Mouse (Mus musculus) frontal cortex, postnatal 10 days (tissue): ENCODE results near the gene Syt6.

Source experiments
- DNase-seq, 2 experiments: peaks; one replicate each; pipeline ENCODE4 v3.0.0; 2022; ENCODE audit warnings: low spot score in 2 of 2, mixed read lengths in 1 of 2

The Syt6 gene

DNA sequence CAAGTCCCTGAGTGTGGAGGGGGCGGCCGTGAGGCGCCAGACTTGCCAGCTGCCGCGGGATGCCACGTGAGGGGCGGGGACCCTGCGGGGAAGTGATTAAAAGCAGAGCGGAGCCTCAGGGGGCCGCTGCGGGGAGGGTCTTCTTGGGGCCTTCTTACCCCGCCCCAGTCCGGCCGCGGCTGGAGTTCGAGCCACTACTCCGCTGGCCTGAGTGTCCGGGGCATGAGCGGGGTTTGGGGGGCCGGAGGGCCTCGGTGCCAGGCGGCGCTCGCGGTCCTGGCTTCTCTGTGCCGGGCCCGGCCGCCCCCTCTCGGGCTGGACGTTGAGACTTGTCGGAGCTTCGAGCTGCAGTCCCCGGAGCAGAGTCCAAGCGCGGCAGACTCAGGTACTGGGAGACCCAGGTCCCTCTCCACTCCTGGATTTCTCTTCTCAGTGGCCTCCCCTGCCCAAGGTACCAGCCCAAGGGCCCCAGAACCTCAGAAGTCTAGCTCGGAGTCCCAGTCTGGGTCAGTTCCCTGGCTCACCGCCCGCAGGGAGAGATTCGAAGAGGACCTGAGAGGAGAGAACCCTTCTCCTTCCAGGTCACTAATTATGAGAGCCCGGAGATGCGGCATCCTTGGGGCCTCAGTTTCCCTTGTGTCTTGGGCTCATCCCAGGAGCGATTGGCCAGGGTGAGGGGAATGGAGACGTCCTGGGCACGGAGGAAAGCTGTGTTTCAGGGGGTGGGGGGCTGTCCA lies at the start of gene Syt6:
Gene Syt6 (plus strand): TSS at position 76 of the 737 bp plus-strand sequence.
- DNase-seq = peak in 1 of 2 experiments; percentile 40

GRCm38 (mm10) chr3:103526201-103526704 lies 48.8 kb upstream of the Syt6 start:
- no peak for DNase-seq

GRCm38 (mm10) chr3:103526864-103527263 lies 48.2 kb upstream of the Syt6 start:
- no peak for DNase-seq

DNA sequence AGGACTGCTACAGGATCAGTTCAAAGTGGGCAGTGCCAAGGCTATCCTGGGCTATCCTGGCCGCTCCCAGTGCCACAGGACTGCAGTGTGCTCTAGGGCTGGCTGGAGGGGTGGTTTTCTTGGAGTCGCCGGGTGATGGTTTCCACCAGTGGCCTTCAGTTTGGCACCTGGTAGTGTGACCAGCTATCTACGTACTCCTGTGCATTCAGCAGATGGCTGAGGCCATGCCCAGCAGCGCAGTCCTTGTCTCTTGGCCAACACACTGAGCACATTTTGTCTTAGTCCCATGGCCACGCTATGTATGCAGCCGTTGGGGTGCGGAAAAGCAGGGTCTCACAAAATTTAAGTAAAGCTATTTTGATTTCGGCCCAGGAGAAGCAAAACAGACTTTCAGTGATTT lies 41.0 kb upstream of the Syt6 start:
- no peak for DNase-seq

DNA sequence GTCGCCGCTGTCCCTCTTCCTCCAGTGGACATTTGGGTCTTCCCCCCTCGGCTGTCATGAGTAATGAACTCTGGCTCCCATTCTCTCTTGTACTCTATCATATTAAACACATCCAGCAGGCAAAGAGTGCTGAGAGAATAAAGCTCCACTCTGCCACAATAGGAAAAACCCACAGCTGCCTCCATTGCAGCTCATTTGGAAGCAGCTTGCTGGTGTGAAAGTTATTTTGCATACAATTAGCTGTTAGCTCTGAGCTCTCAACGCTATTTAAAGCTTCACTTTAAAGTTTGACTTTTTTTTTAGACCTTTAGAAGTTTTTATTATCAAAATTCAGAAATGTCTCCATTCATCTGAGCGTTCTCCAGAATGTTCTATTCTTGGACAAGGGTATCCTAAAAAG lies 39.8 kb upstream of the Syt6 start:
- no peak for DNase-seq

DNA sequence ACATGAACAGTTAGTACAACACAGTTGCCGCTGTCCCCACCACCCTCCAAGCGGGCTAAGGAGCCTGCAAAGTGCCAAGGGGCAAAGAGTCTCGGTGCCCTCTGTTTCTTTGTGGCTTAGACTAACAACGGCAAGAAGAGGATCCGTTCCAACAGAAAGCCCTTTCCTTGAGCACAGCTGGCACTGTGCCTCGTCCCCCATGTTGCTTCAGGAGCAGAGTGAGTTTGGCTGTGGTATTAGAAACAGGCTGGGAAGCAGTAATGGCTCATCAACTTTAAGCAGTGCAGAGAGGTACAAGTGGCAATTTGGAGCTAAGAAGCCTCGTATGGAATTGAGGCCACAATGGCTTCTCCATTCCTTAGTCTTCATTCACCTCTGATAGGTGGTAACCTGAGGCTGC lies 35.9 kb upstream of the Syt6 start:
- DNase-seq = no peak

DNA sequence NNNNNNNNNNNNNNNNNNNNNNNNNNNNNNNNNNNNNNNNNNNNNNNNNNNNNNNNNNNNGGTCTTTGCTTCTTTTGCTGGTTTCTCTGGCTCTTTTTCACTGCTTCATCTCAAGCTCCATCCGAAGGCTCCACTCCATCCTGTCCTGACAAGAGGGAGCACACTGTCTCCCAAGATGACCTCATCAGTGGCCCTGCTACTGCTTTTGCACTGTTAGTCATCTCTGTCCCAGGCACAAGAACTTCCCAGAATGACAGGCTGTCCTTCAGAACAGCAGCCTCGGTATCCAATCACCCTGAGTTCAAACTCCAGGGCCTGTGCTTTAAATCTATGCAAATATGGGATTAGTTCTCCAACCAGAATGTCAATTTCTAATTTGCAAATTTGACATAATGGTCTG lies 28.9 kb upstream of the Syt6 start:
- DNase-seq = no peak

GRCm38 (mm10) chr3:103546626-103547025 lies 28.4 kb upstream of the Syt6 start:
- no peak for DNase-seq

DNA sequence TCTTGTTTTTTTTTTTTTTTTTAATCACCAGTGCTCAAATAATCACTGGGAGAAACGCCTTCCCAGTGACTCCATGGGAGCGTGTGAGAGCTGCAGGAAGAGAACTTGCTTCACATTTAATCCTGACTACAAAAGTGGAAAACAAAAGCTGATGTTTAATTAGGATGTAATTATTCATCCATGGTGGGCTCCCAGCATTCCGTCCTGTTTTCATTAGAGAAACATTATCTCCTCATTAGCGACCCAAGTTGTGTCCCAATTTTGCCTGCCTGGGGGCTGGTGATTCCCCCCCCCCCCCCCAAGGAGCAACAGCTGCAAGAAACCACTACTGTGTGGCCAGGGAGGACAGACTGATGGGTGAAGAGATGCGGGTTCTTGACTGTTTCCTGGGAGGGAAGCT lies 24.8 kb upstream of the Syt6 start:
- DNase-seq = no peak

- no peak for DNase-seq
These were observed 7.8 kb upstream of the Syt6 start for GRCm38 (mm10) chr3:103567226-103567625.

- DNase-seq = no peak
These were observed 2.5 kb upstream of the Syt6 start for GRCm38 (mm10) chr3:103572526-103572925.

DNA sequence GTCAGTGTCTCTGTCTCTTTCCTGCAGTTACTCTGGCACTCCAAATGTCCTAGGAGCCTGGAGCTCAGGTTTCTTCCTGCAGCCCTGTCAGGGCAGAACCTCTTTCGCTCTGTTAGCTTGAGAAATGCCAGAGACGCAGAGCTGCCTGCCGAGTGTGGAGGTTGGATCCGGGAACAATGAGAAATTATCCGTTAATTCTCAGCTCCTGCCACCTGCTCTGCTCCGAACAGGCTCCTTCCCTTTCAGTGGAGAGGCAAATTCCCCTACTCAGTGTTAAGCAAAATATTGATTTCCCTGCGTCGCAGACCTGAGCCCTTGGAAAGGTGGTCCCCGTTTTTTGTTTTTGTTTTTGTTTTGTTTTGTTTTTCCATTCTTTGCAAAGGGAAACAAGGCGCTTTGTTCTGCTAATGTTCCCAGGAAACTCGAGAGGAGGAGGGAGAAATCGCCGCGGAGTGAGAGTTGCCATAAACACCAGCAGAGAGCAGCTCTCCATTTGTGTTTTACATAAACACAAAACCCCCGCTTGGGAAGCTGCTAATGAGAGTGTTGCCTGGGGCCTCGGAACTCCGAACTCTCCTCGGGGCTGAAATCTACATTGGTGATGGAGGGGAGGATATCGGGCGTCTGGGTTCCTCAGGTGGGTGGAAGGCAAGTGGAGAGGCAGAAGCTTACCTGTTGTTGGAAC lies 1.8 kb upstream of the Syt6 start:
- no peak for DNase-seq

- DNase-seq = peak in 1 of 2 experiments; percentile 33
These were observed 1.3 kb upstream of the Syt6 start for GRCm38 (mm10) chr3:103573791-103574166.

DNA sequence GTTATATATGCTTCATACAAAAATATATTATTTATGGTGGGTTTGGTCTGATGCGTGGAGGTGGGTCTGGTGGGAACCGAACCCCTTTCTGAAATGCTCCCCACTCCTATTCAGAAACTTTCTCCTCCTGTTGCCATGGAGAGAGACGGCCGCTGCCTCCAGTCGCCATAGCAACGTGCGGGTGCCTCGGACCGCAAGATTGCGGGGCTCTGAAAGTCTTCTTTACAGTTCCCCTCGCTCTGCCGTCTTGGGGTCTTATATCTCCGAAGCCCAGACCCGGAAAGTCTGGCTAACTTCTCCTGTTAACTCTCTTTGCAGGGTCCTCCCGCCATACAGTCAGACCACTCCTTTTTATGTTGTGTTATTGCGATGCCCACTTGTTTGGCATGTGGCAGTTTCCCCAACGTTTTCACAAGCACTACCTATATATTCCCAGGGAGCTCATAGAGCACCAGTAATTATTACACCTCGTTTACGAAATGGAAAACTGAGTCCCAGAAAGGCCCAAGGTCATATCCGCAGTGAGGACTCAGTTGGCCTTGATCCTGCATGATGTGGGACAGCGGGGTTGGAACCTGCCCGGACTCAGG lies 370 bp upstream of the Syt6 start:
- DNase-seq = peak in 1 of 2 experiments; percentile 36

GRCm38 (mm10) chr3:103575893-103576641 lies 1.0 kb downstream of the Syt6 start:
- peak in 1 of 2 experiments; percentile 24 for DNase-seq

GRCm38 (mm10) chr3:103587136-103587535 lies 12.1 kb downstream of the Syt6 start:
- no peak for DNase-seq

GRCm38 (mm10) chr3:103587672-103588071 lies 12.6 kb downstream of the Syt6 start:
- no peak for DNase-seq

GRCm38 (mm10) chr3:103589636-103590035 lies 14.6 kb downstream of the Syt6 start:
- DNase-seq = no peak

DNA sequence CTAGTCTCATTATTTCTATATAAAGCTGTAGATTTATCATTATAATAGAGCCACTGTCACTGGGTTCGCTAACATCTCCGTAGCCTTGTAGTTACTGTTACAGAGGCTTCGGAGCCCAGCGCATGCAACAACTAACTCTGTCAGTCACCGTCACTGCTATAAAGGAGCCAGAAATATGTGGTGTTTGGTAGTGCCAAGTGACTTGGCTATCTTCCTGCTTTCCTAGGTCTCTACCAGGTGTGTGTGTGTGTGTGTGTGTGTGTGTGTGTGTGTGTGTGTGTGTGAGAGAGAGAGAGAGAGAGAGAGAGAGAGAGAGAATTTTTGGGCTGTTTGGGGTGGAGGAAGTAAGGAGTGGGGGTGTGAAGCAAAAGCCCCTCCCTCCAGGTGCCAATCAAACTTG lies 17.6 kb downstream of the Syt6 start:
- no peak for DNase-seq

GRCm38 (mm10) chr3:103593631-103594030 lies 18.6 kb downstream of the Syt6 start:
- DNase-seq = no peak

- DNase-seq = no peak
These were observed 20.3 kb downstream of the Syt6 start for GRCm38 (mm10) chr3:103595271-103595810.

DNA sequence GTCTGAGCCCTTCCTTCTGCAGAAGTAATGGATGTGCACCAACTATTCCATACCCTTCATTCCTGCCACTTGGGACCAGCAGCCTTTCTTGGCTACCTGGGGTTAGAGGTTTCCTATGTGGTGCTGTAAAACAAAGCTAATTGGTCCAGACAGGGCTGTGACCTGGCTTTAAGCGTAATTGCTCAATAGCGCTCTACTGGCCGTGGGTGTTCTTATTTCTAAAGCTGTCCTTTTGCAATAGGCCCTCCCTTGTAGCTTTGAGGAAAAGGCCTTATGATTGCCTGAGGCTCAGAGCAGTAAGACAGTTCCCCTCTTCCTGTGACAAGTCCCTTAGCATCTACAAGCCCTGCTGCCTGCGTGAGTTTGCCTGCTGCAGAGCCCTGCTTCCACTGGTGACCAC lies 22.6 kb downstream of the Syt6 start:
- no peak for DNase-seq
